Mouse (Mus musculus) liver, embryonic 18 days (tissue): ENCODE results near the gene Cyp3a44. TPM values are rescaled to one million over a fixed set of nuclear protein-coding genes. Genes with fewer than 3 reads are reported as not detected.

Experiments
- polyA plus RNA-seq: library from polyadenylated mRNA; depleted of rRNA; stranded (reverse); fragments of >200 nt; gene quantifications from 2 replicates; pipeline ENCODE4 v1.2.3, GENCODE M21; 2012; rRNA removed

Gene Cyp3a44
- polyA plus RNA-seq = 2.3 and 6.5 TPM in 2 replicates

DNA sequence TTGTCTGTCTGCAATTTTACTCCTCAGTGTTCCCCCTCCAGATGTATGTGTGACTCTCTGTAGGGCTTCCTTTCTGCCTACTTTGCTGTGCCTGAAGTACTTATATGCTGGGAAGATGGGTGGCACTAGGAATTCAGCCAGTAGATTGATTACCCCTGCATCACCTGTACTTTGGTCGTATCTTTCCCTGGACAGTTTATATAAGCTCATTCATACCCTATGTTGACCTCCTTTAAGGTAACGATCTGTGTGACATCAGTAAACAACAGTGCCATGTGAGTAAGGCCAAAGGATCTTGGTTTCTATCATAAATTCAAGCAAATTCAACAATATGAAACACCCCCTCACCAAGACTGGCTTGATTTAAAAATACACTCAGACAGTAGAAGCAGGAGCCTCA is at the start of gene Cyp3a44:
Gene Cyp3a44, minus strand, starts transcription at position 79 of the 400 bp plus-strand sequence.

Other genes with a start within 250 kb of the Cyp3a44 start
- gene Cyp3a41b, start 221.1 kb downstream of the Cyp3a44 start, polyA plus RNA-seq = 0.03 and 0.06 TPM in 2 replicates
- 7.4 and 21.3 TPM in 2 replicates for gene Cyp3a41a, start 85.7 kb downstream of the Cyp3a44 start, polyA plus RNA-seq
- gene Cyp3a11, start 74.1 kb upstream of the Cyp3a44 start, polyA plus RNA-seq = 40.6 and 59.2 TPM in 2 replicates
- 11.1 and 22.8 TPM in 2 replicates for gene Cyp3a25, start 203.7 kb upstream of the Cyp3a44 start, polyA plus RNA-seq